Mouse (Mus musculus) lung, embryonic 14.5 days (tissue): ENCODE data around the gene Cep295nl. TPM values are rescaled to one million over a fixed set of nuclear protein-coding genes. Genes with fewer than 3 reads are reported as not detected.

ENCODE experiments used
- ATAC-seq: fragments of 200-750 bp; cut with Nextera tagmentation; 2 replicates; pipeline ENCODE4 v1.8.0; 2017; ENCODE audit warnings: mild to moderate bottlenecking, moderate TSS enrichment, moderate library complexity; ENCODE audit not compliant: insufficient read depth
- DNase-seq: peaks from one replicate; pipeline ENCODE4 v3.0.0-alpha.2; 2015
- H3K27ac ChIP-seq: fragments of 300-500 bp; sonication (generic); 2 replicates; pipeline ENCODE4 v1.5.1; 2014; ENCODE audit warnings: low read depth, mild to moderate bottlenecking, moderate library complexity
- H3K27me3 ChIP-seq: fragments of 300-500 bp; sonication (generic); 2 replicates; pipeline ENCODE4 v1.6.1; 2014; ENCODE audit warnings: low read length, control low read depth; ENCODE audit not compliant: insufficient read depth
- H3K36me3 ChIP-seq: fragments of 300-500 bp; sonication (generic); 2 replicates; pipeline ENCODE4 v1.6.1; 2014; ENCODE audit warnings: control low read depth; ENCODE audit not compliant: insufficient read depth
- H3K4me1 ChIP-seq: fragments of 300-500 bp; sonication (generic); 2 replicates; pipeline ENCODE4 v1.6.1; 2014; ENCODE audit warnings: antibody characterized with exemption, control low read depth; ENCODE audit not compliant: insufficient read depth
- H3K4me2 ChIP-seq: fragments of 300-500 bp; sonication (generic); 2 replicates; pipeline ENCODE4 v1.6.1; 2014; ENCODE audit warnings: mild to moderate bottlenecking
- H3K4me3 ChIP-seq: fragments of 300-500 bp; sonication (generic); 2 replicates; pipeline ENCODE4 v1.5.1; 2014; ENCODE audit warnings: low read depth, low read length
- H3K9ac ChIP-seq: fragments of 300-500 bp; sonication (generic); 2 replicates; pipeline ENCODE4 v1.6.1; 2014
- H3K9me3 ChIP-seq: fragments of 300-500 bp; sonication (generic); 2 replicates; pipeline ENCODE4 v1.6.1; 2016; ENCODE audit warnings: low read depth, low read length, control low read depth
- CTCF ChIP-seq: IDR thresholded peaks from 2 replicates; pipeline ENCODE4 v1.5.1; 2016; ENCODE audit warnings: antibody characterized with exemption, low read depth
- WGBS: fragments of 180-500 bp; shearing (Covaris S2); extraction: QIAGEN DNeasy Blood & Tissue Kit; methylation state at CpG from one replicate; pipeline ENCODE4 v1.1.7; 2014; 5-methylcytosine and 5-hydroxymethylcytosine counted together
- polyA plus RNA-seq: library from polyadenylated mRNA; unstranded; fragments of >200 nt; fragmentation: Nextera tagmentation; extraction: Ambion mirVana; gene quantifications from 2 replicates; pipeline ENCODE4 v1.2.1, GENCODE M21; 2014

The Cep295nl gene
- polyA plus RNA-seq, 1 experiment from 2014 or later: 0.62 TPM

DNA sequence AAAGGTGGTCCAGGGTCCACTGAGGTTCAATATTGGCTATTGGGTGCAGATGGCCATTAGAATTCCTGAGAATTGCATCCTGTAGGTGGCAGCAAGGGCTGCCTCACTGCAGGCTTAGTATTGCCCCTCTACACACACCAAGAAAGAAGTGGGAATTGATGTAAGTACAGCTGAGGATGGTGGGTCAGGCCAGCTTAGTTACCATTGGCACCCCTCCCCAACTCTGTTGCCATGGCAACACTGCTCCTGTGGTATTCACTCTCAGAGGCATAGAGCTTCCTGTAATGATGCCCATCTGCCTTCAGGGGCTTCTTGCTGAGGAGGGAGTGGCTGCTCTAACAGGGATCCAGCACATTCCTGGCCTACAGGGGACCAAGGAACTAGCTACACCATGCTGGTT, 32.7 kb upstream of the Cep295nl start:
- TF ChIP-seq CTCF: 0 out of 2 replicates have a peak, but pooled peaks have one; percentile 20
- Histone ChIP-seq H3K27me3 (no peaks in the 10 kb centered on the region; the same call in 1 of the 2 replicates), H3K9ac (no peak overlapping the region), H3K9me3 (no peaks in the 10 kb centered on the region), H3K27ac (no peak overlapping the region), H3K4me2 (no peak overlapping the region), H3K36me3 (no peaks in the 10 kb centered on the region), H3K4me3 (no peak overlapping the region), H3K4me1 (no peaks in the 10 kb centered on the region)
- DNase-seq (no peak), ATAC-seq (no peak)

DNA sequence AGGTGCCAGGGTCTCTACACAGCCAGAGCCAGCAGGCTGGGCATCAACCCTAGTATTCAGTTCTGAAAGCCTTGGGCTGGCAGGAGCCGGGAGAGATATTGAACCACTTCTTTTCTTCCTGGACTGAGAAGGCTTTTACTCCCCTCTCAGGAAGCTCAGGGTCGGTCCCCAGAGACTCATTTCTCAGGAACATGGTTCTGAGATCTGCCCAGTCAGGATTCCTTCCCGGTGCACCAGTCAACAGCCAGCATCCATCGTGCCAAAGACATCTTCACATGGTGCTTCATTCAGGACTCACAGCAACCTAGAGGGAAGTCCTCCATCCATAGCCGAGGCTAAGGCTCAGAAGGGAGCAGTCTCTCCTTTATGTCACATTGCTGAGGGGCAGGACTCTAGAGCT, 32.2 kb upstream of the Cep295nl start:
- 55% methylated on average over 5 of the region's 5 CpGs for WGBS
- no peak overlapping the region for H3K27ac ChIP-seq
- H3K9ac ChIP-seq: no peak overlapping the region
- H3K9me3 ChIP-seq: no peaks in the 10 kb centered on the region
- no peak overlapping the region for H3K4me3 ChIP-seq
- H3K4me1 ChIP-seq: no peaks in the 10 kb centered on the region
- H3K4me2 ChIP-seq: no peak overlapping the region
- TF ChIP-seq CTCF: no peak
- H3K27me3 ChIP-seq: no peaks in the 10 kb centered on the region; the same call in 1 of the 2 replicates
- ATAC-seq: no peak
- no peak for DNase-seq
- no peaks in the 10 kb centered on the region for H3K36me3 ChIP-seq

DNA sequence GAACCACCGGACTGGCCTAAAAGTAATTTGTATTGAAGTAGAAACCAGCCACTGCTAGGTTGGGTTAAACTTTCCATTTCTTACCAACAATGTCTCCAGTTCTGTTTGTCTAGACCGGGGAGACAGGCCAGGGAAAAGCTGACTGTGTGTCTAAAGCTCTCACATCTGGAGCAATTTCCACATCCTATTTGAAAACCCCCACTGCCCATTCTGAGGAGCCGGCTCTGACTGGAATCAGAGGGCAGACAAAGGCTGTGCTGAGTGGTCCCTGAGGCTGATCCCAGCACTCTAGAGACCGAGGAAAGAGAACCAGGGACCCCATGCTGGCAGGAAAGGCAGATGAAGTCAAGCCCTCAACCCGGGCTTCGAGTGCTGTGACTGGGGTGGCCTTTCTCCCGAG, 30.3 kb upstream of the Cep295nl start:
- H3K27ac ChIP-seq: no peak overlapping the region
- TF ChIP-seq CTCF: no peak
- no peak overlapping the region for H3K4me3 ChIP-seq
- H3K36me3 ChIP-seq: no peaks in the 10 kb centered on the region
- ATAC-seq: no peak
- no peaks in the 10 kb centered on the region for H3K4me1 ChIP-seq
- no peak overlapping the region for H3K9ac ChIP-seq
- DNase-seq: no peak
- no peaks in the 10 kb centered on the region for H3K9me3 ChIP-seq
- H3K4me2 ChIP-seq: no peak overlapping the region
- H3K27me3 ChIP-seq: no peaks in the 10 kb centered on the region
- WGBS: 52% methylated on average over 7 of the region's 7 CpGs

DNA sequence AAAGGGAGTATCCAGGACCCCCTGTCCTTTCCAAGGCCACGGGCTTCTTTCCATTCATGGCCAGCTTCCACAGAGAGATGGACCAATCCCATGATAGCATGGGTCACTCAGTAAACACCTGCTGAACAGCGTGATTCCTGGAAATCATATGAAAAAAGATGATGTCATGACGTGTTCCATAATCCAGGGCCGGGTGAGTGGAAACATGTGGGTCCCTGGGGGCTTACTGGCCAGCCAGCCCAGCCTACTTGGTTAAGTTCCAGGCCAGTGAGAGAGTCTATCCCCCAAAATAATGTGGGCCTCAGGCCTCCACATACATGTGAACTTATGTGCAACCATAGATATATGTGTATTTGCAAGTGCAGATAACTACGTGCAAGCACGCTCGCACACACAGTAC, 29.6 kb upstream of the Cep295nl start:
- TF ChIP-seq CTCF: no peak
- DNase-seq (no peak), ATAC-seq (no peak)
- Histone ChIP-seq H3K9ac (no peak overlapping the region), H3K4me1 (no peaks in the 10 kb centered on the region), H3K9me3 (no peaks in the 10 kb centered on the region), H3K27me3 (no peaks in the 10 kb centered on the region), H3K4me3 (no peak overlapping the region), H3K27ac (no peak overlapping the region), H3K36me3 (no peaks in the 10 kb centered on the region), H3K4me2 (no peak overlapping the region)
- WGBS: 73% methylated on average over 7 of the region's 7 CpGs

DNA sequence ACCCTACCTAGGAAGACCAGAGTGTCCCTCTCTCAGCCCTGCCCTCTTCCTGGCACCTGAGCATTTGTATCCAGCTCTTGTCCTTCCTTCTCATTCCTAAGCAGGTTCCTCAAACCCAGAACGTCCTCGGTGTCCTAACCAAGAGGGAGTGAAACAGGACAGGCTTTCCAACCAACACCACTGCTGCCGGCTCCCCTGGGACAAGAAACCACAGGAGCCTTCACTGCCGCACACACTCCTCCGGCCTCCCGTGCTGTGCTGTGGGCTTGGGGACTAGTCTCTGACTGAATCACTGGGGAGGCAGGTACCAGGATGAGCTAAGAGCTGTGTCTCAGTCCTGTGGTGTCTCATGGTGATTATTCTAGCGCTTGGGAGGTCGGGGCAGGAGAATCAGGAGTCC, 27.4 kb upstream of the Cep295nl start:
- 67% methylated on average over 8 of the region's 8 CpGs for WGBS
- ATAC-seq: no peak

DNA sequence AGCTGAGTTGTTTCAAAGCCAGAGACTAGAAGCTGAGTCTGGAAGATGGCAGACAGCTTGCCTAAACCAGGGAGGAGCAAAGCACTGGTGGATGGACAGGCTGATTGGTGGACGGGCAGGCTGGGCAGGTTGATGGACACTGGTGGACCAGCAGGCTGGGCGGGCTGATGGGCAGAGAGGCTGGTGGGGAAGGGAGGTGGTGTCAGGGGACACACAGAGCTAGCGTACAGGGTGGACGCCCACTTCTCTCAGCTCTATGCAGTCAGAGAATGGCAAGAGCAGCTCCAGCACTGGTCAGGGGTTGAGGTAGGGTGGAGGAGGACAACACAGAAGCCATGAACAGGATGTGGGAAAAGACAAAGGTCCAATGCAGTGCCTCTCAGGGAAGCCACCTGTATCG, 27.0 kb upstream of the Cep295nl start:
- Histone ChIP-seq H3K36me3 (no peaks in the 10 kb centered on the region), H3K27me3 (no peaks in the 10 kb centered on the region), H3K9me3 (no peaks in the 10 kb centered on the region), H3K4me1 (no peaks in the 10 kb centered on the region; the same call in 1 of the 2 replicates), H3K27ac (no peak overlapping the region), H3K4me2 (no peak overlapping the region), H3K9ac (no peak overlapping the region), H3K4me3 (no peak overlapping the region)
- no peak for ATAC-seq
- no peak for TF ChIP-seq CTCF
- WGBS: 74% methylated on average over 5 of the region's 5 CpGs
- no peak for DNase-seq

More for the DNA sequence above, 27.4 kb upstream of the Cep295nl start:
- H3K4me2 ChIP-seq: no peak overlapping the region
- no peaks in the 10 kb centered on the region for H3K36me3 ChIP-seq
- no peak overlapping the region for H3K9ac ChIP-seq
- no peaks in the 10 kb centered on the region for H3K9me3 ChIP-seq
- no peak overlapping the region for H3K4me3 ChIP-seq
- DNase-seq: no peak
- no peak overlapping the region for H3K27ac ChIP-seq
- H3K27me3 ChIP-seq: no peaks in the 10 kb centered on the region
- no peak for TF ChIP-seq CTCF
- H3K4me1 ChIP-seq: no peaks in the 10 kb centered on the region; the same call in 1 of the 2 replicates

DNA sequence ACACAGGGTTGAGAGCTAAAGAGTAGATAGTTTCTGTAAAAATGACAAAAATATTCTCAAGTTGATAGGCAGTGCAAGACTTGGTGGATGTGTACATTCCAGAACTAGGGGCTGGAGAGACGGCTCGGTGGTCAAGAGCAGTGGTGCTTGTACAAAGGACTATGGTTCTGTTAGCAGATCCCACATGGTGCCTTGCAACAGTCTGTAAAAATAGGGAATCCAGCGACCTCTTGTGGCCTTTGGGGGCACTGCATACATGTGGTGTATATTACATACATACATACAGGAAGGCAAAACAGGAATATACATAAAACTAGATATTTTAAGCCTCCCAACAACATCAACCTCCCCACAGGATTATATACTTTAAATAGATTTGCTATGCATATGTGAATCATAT, 26.0 kb upstream of the Cep295nl start:
- no peaks in the 10 kb centered on the region for H3K9me3 ChIP-seq
- no peak overlapping the region for H3K27ac ChIP-seq
- no peak overlapping the region for H3K4me3 ChIP-seq
- H3K4me1 ChIP-seq: peaks cover 6% of the 10 kb centered on the region; the same call in 1 of the 2 replicates
- peak; percentile 44 for TF ChIP-seq CTCF
- H3K36me3 ChIP-seq: no peaks in the 10 kb centered on the region
- H3K27me3 ChIP-seq: no peaks in the 10 kb centered on the region
- H3K4me2 ChIP-seq: no peak overlapping the region
- ATAC-seq: no peak
- 54% methylated on average over 3 of the region's 3 CpGs for WGBS
- peak; percentile 64 for DNase-seq
- H3K9ac ChIP-seq: no peak overlapping the region

DNA sequence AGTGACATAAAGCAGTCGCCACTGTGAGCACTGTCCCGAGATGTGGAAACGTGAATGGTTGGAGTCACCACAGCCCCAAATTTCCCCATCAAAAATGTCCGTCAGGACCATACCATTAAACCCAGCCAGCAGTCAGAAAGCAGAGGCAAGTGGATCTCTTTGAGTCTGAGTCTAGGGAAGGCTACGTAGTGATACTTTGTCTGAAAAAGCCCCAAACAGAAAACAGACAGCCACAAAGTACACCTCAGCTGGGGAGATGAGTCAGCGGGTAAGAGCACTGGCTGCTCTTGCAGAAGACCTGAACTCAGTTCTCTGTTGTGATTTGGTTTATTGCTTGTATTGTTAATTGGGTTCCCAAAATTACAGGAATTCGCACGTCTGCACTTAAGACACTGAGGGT, 24.3 kb upstream of the Cep295nl start:
- peaks cover 16% of the 10 kb centered on the region for H3K4me1 ChIP-seq
- WGBS: 70% methylated on average over 8 of the region's 8 CpGs
- no peak for TF ChIP-seq CTCF
- H3K27ac ChIP-seq: no peak overlapping the region
- no peaks in the 10 kb centered on the region for H3K9me3 ChIP-seq
- no peaks in the 10 kb centered on the region for H3K36me3 ChIP-seq
- DNase-seq (no peak), ATAC-seq (no peak)
- H3K4me3 ChIP-seq: no peak overlapping the region
- no peaks in the 10 kb centered on the region for H3K27me3 ChIP-seq
- no peak overlapping the region for H3K4me2 ChIP-seq
- no peak overlapping the region for H3K9ac ChIP-seq
